Mouse (Mus musculus): ENCODE data around the gene Tnfrsf17. TPM values are rescaled to one million over a fixed set of nuclear protein-coding genes. Genes with fewer than 3 reads are reported as not detected.
A peak's percentile ranks its signal among the peaks of the same experiment; 100 is the strongest.

Gene Tnfrsf17
- polyA plus RNA-seq, 1 experiment from 2014 or later = not detected

- no peaks in the 10 kb centered on the region for H3K9me3 ChIP-seq
Observed at GRCm38 (mm10) chr16:11303741-11304140, 9.9 kb upstream of the Tnfrsf17 start.

GRCm38 (mm10) chr16:11305531-11305930, 8.1 kb upstream of the Tnfrsf17 start:
- Histone ChIP-seq H3K4me2 (no peak overlapping the region), H3K4me3 (replicated peaks) (no peak overlapping the region), H3K4me1 (no peaks in the 10 kb centered on the region), H3K9ac (no peak overlapping the region), H3K9me3 (no peaks in the 10 kb centered on the region), H3K36me3 (no peaks in the 10 kb centered on the region), H3K27ac (no peak overlapping the region), H3K27me3 (replicated peaks) (no peaks in the 10 kb centered on the region)
- 83% methylated on average over 2 of the region's 2 CpGs for WGBS
- ATAC-seq (ENCODE audit: insufficient read depth, low FRiP score, low read depth) = no peak

More at GRCm38 (mm10) chr16:11303741-11304140, 9.9 kb upstream of the Tnfrsf17 start:
- no peak overlapping the region for H3K27ac ChIP-seq
- no peaks in the 10 kb centered on the region for H3K27me3 ChIP-seq (replicated peaks)
- H3K4me3 ChIP-seq (replicated peaks) = no peak overlapping the region
- no peaks in the 10 kb centered on the region for H3K4me1 ChIP-seq
- no peaks in the 10 kb centered on the region for H3K36me3 ChIP-seq
- H3K9ac ChIP-seq = no peak overlapping the region
- H3K4me2 ChIP-seq = no peak overlapping the region
- ATAC-seq (ENCODE audit: insufficient read depth, low FRiP score, low read depth) = no peak

- Histone ChIP-seq H3K4me2 (no peak overlapping the region), H3K27me3 (replicated peaks) (no peaks in the 10 kb centered on the region), H3K9ac (no peak overlapping the region), H3K36me3 (no peaks in the 10 kb centered on the region), H3K4me1 (no peaks in the 10 kb centered on the region), H3K9me3 (no peaks in the 10 kb centered on the region), H3K4me3 (replicated peaks) (no peak overlapping the region), H3K27ac (no peak overlapping the region)
- ATAC-seq (ENCODE audit: insufficient read depth, low FRiP score, low read depth) = no peak
- 64% methylated on average over 5 of the region's 5 CpGs for WGBS
Observed at GRCm38 (mm10) chr16:11315786-11316320, 2.2 kb downstream of the Tnfrsf17 start.

GRCm38 (mm10) chr16:11316748-11317147, 3.1 kb downstream of the Tnfrsf17 start:
- 69% methylated on average over 5 of the region's 5 CpGs for WGBS
- Histone ChIP-seq H3K36me3 (no peaks in the 10 kb centered on the region), H3K27ac (no peak overlapping the region), H3K9me3 (no peaks in the 10 kb centered on the region), H3K4me1 (no peaks in the 10 kb centered on the region), H3K9ac (no peak overlapping the region), H3K4me3 (replicated peaks) (no peak overlapping the region), H3K4me2 (no peak overlapping the region), H3K27me3 (replicated peaks) (no peaks in the 10 kb centered on the region)
- ATAC-seq (ENCODE audit: insufficient read depth, low FRiP score, low read depth) = no peak

GRCm38 (mm10) chr16:11317324-11317723, 3.7 kb downstream of the Tnfrsf17 start:
- no peak overlapping the region for H3K27ac ChIP-seq
- no peaks in the 10 kb centered on the region for H3K36me3 ChIP-seq
- no peaks in the 10 kb centered on the region for H3K9me3 ChIP-seq

GRCm38 (mm10) chr16:11322409-11323323, 9.1 kb downstream of the Tnfrsf17 start, which contains the start of gene Snx29:
Gene Snx29, plus strand, starts transcription at chr16:11322908.
- Histone ChIP-seq H3K9me3 (no peaks in the 10 kb centered on the region), H3K36me3 (no peaks in the 10 kb centered on the region), H3K27ac (peak within 1 kb of the TSS; percentile 60), H3K4me2 (peak within 1 kb of the TSS; percentile 86), H3K27me3 (replicated peaks) (no peaks in the 10 kb centered on the region), H3K9ac (peak within 1 kb of the TSS; percentile 58), H3K4me3 (replicated peaks) (peak within 1 kb of the TSS; percentile 84), H3K4me1 (peaks cover 10% of the 10 kb centered on the region; the same call in 1 of the 2 replicates)
- peak; percentile 98 for ATAC-seq (ENCODE audit: insufficient read depth, low FRiP score, low read depth)
- 5% methylated on average over 53 of the region's 61 CpGs for WGBS

More at GRCm38 (mm10) chr16:11317324-11317723, 3.7 kb downstream of the Tnfrsf17 start:
- 60% methylated on average over 6 of the region's 6 CpGs for WGBS
- H3K27me3 ChIP-seq (replicated peaks) = no peaks in the 10 kb centered on the region
- no peak; the same call in 1 of the 2 replicates for ATAC-seq (ENCODE audit: insufficient read depth, low FRiP score, low read depth)
- no peak overlapping the region for H3K9ac ChIP-seq
- no peak overlapping the region for H3K4me2 ChIP-seq
- peaks cover 2% of the 10 kb centered on the region; the same call in 1 of the 2 replicates for H3K4me1 ChIP-seq
- no peak overlapping the region for H3K4me3 ChIP-seq (replicated peaks)

- Histone ChIP-seq H3K4me2 (peak overlapping the region; percentile 86), H3K36me3 (no peaks in the 10 kb centered on the region), H3K9ac (peak overlapping the region; percentile 58), H3K4me1 (peaks cover 10% of the 10 kb centered on the region; the same call in 1 of the 2 replicates), H3K4me3 (replicated peaks) (peak overlapping the region; percentile 84), H3K9me3 (no peaks in the 10 kb centered on the region), H3K27me3 (replicated peaks) (no peaks in the 10 kb centered on the region), H3K27ac (peak overlapping the region; percentile 60)
- 6% methylated on average over 17 of the region's 17 CpGs for WGBS
- ATAC-seq (ENCODE audit: insufficient read depth, low FRiP score, low read depth) = peak; percentile 11; the same call in 1 of the 2 replicates
Observed at GRCm38 (mm10) chr16:11323324-11324051, 9.9 kb downstream of the Tnfrsf17 start.

- no peak overlapping the region for H3K9ac ChIP-seq
- no peaks in the 10 kb centered on the region; the same call in 1 of the 2 replicates for H3K4me1 ChIP-seq
- 74% methylated on average over 3 of the region's 3 CpGs for WGBS
- no peaks in the 10 kb centered on the region for H3K9me3 ChIP-seq
- no peaks in the 10 kb centered on the region for H3K27me3 ChIP-seq (replicated peaks)
- no peak overlapping the region for H3K4me3 ChIP-seq (replicated peaks)
- no peaks in the 10 kb centered on the region for H3K36me3 ChIP-seq
- H3K4me2 ChIP-seq = no peak overlapping the region
- ATAC-seq (ENCODE audit: insufficient read depth, low FRiP score, low read depth) = no peak
- no peak overlapping the region for H3K27ac ChIP-seq
Observed at GRCm38 (mm10) chr16:11330081-11330800, 16.6 kb downstream of the Tnfrsf17 start.

GRCm38 (mm10) chr16:11331030-11331429, 17.4 kb downstream of the Tnfrsf17 start:
- no peak for ATAC-seq (ENCODE audit: insufficient read depth, low FRiP score, low read depth)
- Histone ChIP-seq H3K4me1 (no peaks in the 10 kb centered on the region; the same call in 1 of the 2 replicates), H3K36me3 (no peaks in the 10 kb centered on the region), H3K4me2 (no peak overlapping the region), H3K9me3 (no peaks in the 10 kb centered on the region), H3K27me3 (replicated peaks) (no peaks in the 10 kb centered on the region), H3K27ac (no peak overlapping the region), H3K9ac (no peak overlapping the region), H3K4me3 (replicated peaks) (no peak overlapping the region)
- 75% methylated on average over 1 of the region's 1 CpGs for WGBS

GRCm38 (mm10) chr16:11343292-11343815, 29.7 kb downstream of the Tnfrsf17 start:
- Histone ChIP-seq H3K27ac (no peak overlapping the region), H3K4me1 (no peaks in the 10 kb centered on the region), H3K9me3 (no peaks in the 10 kb centered on the region), H3K27me3 (replicated peaks) (no peaks in the 10 kb centered on the region), H3K4me3 (replicated peaks) (no peak overlapping the region), H3K9ac (no peak overlapping the region), H3K36me3 (no peaks in the 10 kb centered on the region), H3K4me2 (no peak overlapping the region)
- 71% methylated on average over 4 of the region's 4 CpGs for WGBS
- no peak for ATAC-seq (ENCODE audit: insufficient read depth, low FRiP score, low read depth)

GRCm38 (mm10) chr16:11351903-11352302, 38.3 kb downstream of the Tnfrsf17 start:
- Histone ChIP-seq H3K4me3 (replicated peaks) (no peak overlapping the region), H3K9me3 (no peaks in the 10 kb centered on the region), H3K27ac (no peak overlapping the region), H3K36me3 (no peaks in the 10 kb centered on the region), H3K9ac (no peak overlapping the region), H3K4me1 (no peaks in the 10 kb centered on the region), H3K27me3 (replicated peaks) (no peaks in the 10 kb centered on the region), H3K4me2 (no peak overlapping the region)
- 70% methylated on average over 7 of the region's 7 CpGs for WGBS
- ATAC-seq (ENCODE audit: insufficient read depth, low FRiP score, low read depth) = no peak

All from stomach, embryonic 15.5 days (tissue).